Mouse (Mus musculus) G1E (cell line): Measurements from ENCODE around the gene Rps11. TPM values are rescaled to one million over a fixed set of nuclear protein-coding genes. Genes with fewer than 3 reads are reported as not detected.

ENCODE experiments used
- ATAC-seq: 2 replicates; pipeline ENCODE4 v1.8.0; 2016; ENCODE audit warnings: mild to moderate bottlenecking; ENCODE audit not compliant: insufficient number of reproducible peaks, poor library complexity, low FRiP score, severe bottlenecking; ENCODE audit errors: extremely low read depth
- DNase-seq: peaks from one replicate; pipeline ENCODE4 v3.0.0; 2012; ENCODE audit warnings: low spot score
- H3K27me3 ChIP-seq: 2 replicates; pipeline ENCODE4 v1.6.1; 2012; ENCODE audit warnings: mild to moderate bottlenecking, low read length, inconsistent platforms; ENCODE audit not compliant: insufficient read depth
- H3K36me3 ChIP-seq: replicated peaks from 2 replicates; pipeline ENCODE3; 2012; ENCODE audit warnings: mild to moderate bottlenecking, inconsistent platforms
- H3K4me1 ChIP-seq: 2 replicates; pipeline ENCODE4 v1.6.1; 2012; ENCODE audit warnings: low read depth, low read length, inconsistent platforms, mixed read lengths; ENCODE audit not compliant: insufficient read depth
- H3K4me3 ChIP-seq: 2 replicates; pipeline ENCODE4 v1.5.1; 2012; ENCODE audit warnings: low read depth, mild to moderate bottlenecking, inconsistent platforms, low read length, moderate library complexity, mixed read lengths
- H3K9me3 ChIP-seq: replicated peaks from 2 replicates; pipeline ENCODE4 v1.6.1; 2012; ENCODE audit warnings: inconsistent platforms
- CTCF ChIP-seq: IDR thresholded peaks from 2 replicates; pipeline ENCODE4 v1.5.1; 2012; ENCODE audit warnings: low read depth, low read length, inconsistent platforms, mixed read lengths
- GATA1 ChIP-seq: IDR thresholded peaks from 2 replicates; pipeline ENCODE4 v1.6.1; 2012; ENCODE audit warnings: borderline replicate concordance, low read length, inconsistent platforms, mixed read lengths
- GATA2 ChIP-seq: IDR thresholded peaks from 2 replicates; pipeline ENCODE4 v1.6.1; 2012; ENCODE audit warnings: low read depth, low read length, inconsistent platforms, borderline replicate concordance
- POLR2AphosphoS5 ChIP-seq: IDR thresholded peaks from 2 replicates; pipeline ENCODE4 v1.6.1; 2012; ENCODE audit warnings: low read depth, low read length, inconsistent platforms; ENCODE audit not compliant: insufficient replicate concordance
- TAL1 ChIP-seq: conservative IDR thresholded peaks from 2 replicates; pipeline ENCODE4 v1.6.1; 2012; ENCODE audit warnings: low read depth, low read length, inconsistent platforms, mixed read lengths
- polyA plus RNA-seq: library from polyadenylated mRNA; stranded (reverse); fragments of >175 nt; gene quantifications from 2 replicates; pipeline ENCODE4 v1.2.3, GENCODE M21; 2012
- total RNA-seq, 2 experiments: library from RNA; stranded (forward) in 1 of 2; stranded (reverse) in 1 of 2; fragments of 200-1000 nt in 1 of 2; fragments of >200 nt in 1 of 2; fragmentation: Nextera tagmentation in 1 of 2; gene quantifications; 2 replicates each; pipeline ENCODE4 v1.2.3; 2014 to 2017

Gene Rps11
- total and polyA plus RNA-seq, 3 experiments: 217 to 1,329 (median 916) TPM

DNA sequence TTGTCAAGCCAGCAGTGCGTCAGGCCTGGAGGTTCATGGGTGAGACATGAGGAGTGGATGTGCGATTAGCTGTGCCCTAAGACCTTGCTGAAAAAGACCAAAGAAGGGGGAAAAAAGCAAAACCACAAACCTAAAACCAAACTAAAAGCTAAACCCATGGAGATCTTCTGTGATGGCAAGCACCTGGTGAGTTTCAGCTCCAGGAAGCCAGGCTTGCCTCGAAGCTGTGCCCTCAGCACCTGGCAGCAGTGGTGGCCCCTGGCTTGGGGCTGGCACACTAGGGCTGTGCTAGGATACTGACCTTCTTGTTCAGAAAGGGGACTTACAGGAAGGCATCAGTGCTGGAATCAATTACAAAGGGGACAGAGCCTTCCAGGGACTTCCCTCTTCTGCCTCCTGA, 17.1 kb upstream of the Rps11 start:
- H3K4me3 ChIP-seq: no peak overlapping the region
- DNase-seq: no peak
- no peaks in the 10 kb centered on the region for H3K27me3 ChIP-seq
- no peaks in the 10 kb centered on the region for H3K9me3 ChIP-seq
- peaks cover 67% of the 10 kb centered on the region for H3K36me3 ChIP-seq
- TF ChIP-seq POLR2AphosphoS5 (no peak), GATA1 (no peak), CTCF (no peak), TAL1 (no peak), GATA2 (no peak)
- H3K4me1 ChIP-seq: peaks cover 63% of the 10 kb centered on the region
- ATAC-seq: no peak

DNA sequence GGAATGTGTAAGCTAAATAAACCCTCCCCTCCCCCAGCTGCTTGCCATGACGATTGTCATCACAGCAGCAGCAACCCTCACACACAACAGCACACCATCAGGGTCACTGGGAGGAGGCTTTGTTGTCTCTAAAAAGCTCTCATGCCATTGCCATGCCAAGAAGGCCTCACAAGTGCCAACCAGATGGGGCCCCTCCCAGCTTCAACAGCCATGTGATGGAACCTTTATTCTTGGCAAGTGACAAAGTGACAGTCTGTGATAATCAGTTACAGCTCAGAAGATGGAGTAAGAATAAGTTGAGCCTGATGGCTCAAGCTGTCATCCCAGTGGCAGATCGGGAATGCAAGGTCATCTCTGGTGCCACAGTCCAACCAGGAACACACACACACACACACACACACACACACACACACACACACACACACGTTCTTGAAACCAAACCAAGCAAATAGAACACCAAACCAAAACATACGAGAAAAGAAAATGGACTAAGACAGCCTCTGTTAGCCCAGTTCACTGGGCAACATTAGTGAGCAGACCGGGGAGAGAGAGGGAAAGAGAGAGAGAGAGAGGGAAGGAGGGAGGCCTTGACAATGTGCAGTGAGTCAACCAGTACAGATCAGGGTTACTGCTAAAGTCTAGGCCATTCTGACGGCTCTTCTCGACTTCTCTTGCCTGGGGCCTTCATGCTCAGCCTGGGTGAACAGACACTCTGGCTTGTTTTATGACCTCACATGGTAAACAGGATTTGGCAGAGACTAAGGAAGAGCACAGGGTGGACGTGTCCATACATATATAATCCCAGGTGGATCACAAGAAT, 15.9 kb upstream of the Rps11 start:
- TF ChIP-seq GATA1: no peak
- no peak for TF ChIP-seq POLR2AphosphoS5
- TF ChIP-seq GATA2: no peak
- no peak for TF ChIP-seq TAL1
- no peak for TF ChIP-seq CTCF
- peaks cover 70% of the 10 kb centered on the region for H3K4me1 ChIP-seq
- ATAC-seq: no peak

DNA sequence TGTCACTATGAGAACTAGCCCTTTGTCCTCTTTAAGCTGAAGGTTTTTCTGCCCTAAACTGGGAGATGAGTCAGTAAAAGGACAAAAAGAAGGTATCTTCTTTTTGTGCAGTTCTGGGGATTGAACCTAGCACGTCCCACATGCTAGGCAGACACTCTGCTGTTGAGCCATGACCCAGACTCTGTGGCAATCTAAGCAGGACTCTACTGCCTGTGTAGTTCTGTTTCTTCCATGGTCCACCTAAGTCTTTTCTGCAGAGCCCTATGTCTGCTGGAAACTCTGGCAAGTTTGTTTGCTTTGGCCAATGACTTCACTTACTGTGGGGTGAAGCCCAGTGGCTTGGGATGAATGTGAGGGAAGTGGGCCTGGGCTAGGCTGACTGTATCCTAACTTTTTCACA, 14.2 kb upstream of the Rps11 start:
- peaks cover 49% of the 10 kb centered on the region for H3K36me3 ChIP-seq
- peaks cover under 1% of the 10 kb centered on the region; the same call in 1 of the 2 replicates for H3K9me3 ChIP-seq
- H3K4me1 ChIP-seq: peaks cover 85% of the 10 kb centered on the region
- DNase-seq: no peak
- H3K27me3 ChIP-seq: no peaks in the 10 kb centered on the region
- no peak for ATAC-seq
- TF ChIP-seq GATA2 (no peak), TAL1 (no peak), POLR2AphosphoS5 (no peak), CTCF (no peak), GATA1 (no peak)
- peak overlapping the region; percentile 41; the same call in 1 of the 2 replicates for H3K4me3 ChIP-seq

More for the DNA sequence above, 15.9 kb upstream of the Rps11 start:
- Histone ChIP-seq H3K27me3 (no peaks in the 10 kb centered on the region), H3K9me3 (no peaks in the 10 kb centered on the region), H3K4me3 (no peak overlapping the region), H3K36me3 (peaks cover 55% of the 10 kb centered on the region)
- no peak for DNase-seq

DNA sequence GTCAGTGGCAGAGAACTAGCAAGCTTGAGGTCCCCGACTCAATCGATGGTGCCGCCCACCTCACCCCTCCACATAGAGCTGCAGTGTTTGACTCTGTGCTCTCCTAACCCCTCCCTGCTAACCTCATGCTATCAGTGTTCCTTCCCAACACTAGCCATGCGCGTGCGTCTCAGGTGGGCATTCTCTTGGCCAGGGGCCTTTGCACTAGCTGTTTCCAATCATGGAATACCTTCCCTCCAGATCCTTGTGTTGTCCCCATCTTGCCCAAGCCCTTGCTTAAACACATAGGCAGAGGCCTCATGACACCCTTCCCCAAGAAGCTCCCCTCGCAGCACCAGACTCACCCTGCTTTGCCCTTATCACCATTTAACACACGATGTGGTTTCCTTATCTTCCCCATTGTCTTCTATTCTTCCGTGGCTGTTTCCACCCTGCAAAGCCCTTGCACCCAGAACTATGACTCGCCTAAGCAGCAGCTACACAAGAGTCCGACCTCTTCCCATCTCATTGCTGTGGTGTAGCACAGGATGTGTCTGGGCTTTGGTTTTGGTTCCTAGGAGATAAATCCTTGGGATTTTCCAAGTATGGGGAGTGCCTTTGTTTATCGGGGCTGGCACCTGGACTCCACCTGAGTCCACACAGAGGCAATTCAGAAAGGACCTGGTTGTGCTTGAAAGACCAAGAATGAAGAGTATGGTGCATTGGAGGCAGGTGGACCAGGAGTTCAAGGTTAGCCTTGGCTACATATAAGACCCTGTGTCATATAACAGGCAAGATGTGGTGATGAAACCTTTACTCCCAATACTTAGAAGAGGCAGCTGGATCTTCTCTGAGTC, 13.2 kb upstream of the Rps11 start:
- Histone ChIP-seq H3K27me3 (no peaks in the 10 kb centered on the region), H3K9me3 (peaks cover 3% of the 10 kb centered on the region; the same call in 1 of the 2 replicates), H3K4me3 (peak overlapping the region; percentile 71; the same call in 1 of the 2 replicates), H3K4me1 (peaks cover 87% of the 10 kb centered on the region), H3K36me3 (peaks cover 48% of the 10 kb centered on the region)
- TF ChIP-seq GATA2 (no peak), POLR2AphosphoS5 (no peak), TAL1 (peak; percentile 93), CTCF (no peak)
- DNase-seq (peak; percentile 83), ATAC-seq (peak; percentile 74)

DNA sequence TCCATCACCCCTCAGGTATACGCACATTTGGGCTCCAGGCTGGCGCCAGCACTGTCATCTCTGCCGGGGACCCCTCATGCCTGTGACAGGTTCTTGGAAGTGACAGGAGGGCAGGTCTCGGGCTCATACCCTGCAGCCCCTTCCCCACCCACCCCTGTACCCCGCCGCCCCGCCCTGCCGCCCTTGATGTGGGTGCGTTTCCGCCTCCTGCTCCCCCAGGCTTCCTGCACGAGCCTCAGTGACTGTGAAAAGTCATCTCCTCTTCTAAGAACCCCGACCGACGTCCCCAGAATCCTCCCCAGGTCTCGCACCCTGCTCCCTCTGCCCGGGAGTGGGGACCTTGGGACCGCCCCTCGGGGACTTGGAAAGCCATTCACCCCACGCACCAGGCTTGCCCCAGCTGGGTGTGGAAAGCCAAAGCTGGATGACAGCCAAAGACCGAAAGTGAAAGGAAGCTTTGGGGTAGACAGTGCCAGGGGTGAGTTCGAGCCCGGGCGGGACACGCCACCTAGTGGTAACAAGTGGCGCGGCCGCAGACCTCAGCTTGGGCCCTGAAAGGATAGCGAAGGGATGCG, 11.8 kb upstream of the Rps11 start, which contains the start of the genes Gm45713 and Flt3l:
Gm45713 (minus strand) TSS at position 239 of the 575 bp plus-strand sequence.
Flt3l (minus strand) TSS at position 440 of the 575 bp plus-strand sequence.
- Histone ChIP-seq H3K36me3 (peaks cover 48% of the 10 kb centered on the region), H3K9me3 (peaks cover 3% of the 10 kb centered on the region; the same call in 1 of the 2 replicates), H3K27me3 (no peaks in the 10 kb centered on the region), H3K4me3 (peak within 1 kb of the TSS; percentile 71), H3K4me1 (peaks cover 86% of the 10 kb centered on the region)
- ATAC-seq (peak; percentile 24), DNase-seq (peak; percentile 86)
- TF ChIP-seq TAL1 (no peak), CTCF (peak; percentile 89), GATA1 (no peak)

DNA sequence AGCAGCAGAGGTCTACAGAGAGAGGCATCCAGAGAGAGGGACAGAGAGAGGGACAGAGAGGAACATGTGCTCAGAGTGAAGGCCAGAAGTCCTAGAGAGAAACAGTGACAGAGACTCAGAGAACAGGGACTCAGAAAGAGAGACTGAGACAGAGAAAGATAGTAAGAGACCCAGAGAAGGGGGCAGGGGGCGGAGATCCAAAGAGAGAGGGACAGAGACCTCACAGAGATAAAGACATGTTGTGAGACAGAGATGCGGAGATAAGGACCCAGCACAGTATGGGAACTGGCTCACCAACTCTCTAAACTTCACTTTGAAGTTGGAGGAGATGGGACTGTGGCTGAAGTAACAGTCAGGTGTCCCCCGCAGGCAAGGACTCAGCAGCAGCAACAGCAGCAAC, 11.1 kb upstream of the Rps11 start:
- Histone ChIP-seq H3K9me3 (peaks cover 3% of the 10 kb centered on the region; the same call in 1 of the 2 replicates), H3K4me1 (peaks cover 87% of the 10 kb centered on the region), H3K36me3 (peaks cover 48% of the 10 kb centered on the region), H3K27me3 (no peaks in the 10 kb centered on the region), H3K4me3 (peak overlapping the region; percentile 71)
- DNase-seq (no peak), ATAC-seq (no peak)
- TF ChIP-seq GATA2 (0 out of 2 replicates have a peak, but pooled peaks have one; percentile 88), TAL1 (no peak)
